Mouse (Mus musculus): Measurements from ENCODE around the gene Nap1l4. TPM values are rescaled to one million over a fixed set of nuclear protein-coding genes. Genes with fewer than 3 reads are reported as not detected.

Gene Nap1l4
- polyA plus RNA-seq, 1 experiment: 82.6 TPM

DNA sequence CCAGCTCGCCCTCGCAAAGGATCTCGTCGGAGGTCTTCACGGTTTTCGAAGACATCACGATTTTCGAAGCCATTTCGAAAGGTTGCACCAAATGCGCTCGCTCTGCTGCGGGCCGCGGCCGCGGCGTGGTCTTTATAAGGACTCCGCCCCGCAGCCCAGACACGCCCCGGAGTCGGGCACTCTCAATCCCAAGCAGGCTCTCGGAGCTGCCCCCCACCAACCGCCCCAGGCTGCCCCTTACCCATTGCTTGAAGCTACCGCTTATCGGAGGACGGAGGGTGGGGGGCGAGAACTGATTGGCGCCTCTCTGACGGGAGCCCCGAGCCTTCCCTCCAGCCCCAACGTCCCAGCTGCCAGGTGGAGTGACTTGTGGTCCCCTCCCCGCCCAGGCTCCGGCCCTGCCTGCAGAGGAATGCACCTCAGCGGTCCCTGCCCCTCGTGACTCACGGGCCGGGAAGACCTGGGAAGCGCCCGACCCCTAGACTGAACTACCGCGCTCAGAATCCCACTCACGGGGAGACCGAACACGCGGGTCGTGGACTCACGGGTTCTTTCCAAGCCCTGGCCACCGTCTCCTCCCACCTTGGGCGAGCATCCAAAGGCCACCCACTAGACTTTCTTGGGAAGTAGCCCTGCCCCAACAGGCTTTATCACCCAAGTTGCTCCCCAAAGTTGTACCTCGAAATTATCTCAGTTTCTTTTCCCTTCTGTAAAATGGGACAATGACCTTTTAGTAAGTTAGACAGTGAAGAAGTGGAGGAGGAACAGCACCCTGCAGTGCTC is 46.3 kb downstream of the Nap1l4 start, which contains the start of gene Phlda2:
Gene Phlda2, minus strand, starts transcription at position 733 of the 783 bp plus-strand sequence.
- TF ChIP-seq GATA1 (IDR thresholded peaks at IDR 0.05; ENCODE audit: low read length): no peak

DNA sequence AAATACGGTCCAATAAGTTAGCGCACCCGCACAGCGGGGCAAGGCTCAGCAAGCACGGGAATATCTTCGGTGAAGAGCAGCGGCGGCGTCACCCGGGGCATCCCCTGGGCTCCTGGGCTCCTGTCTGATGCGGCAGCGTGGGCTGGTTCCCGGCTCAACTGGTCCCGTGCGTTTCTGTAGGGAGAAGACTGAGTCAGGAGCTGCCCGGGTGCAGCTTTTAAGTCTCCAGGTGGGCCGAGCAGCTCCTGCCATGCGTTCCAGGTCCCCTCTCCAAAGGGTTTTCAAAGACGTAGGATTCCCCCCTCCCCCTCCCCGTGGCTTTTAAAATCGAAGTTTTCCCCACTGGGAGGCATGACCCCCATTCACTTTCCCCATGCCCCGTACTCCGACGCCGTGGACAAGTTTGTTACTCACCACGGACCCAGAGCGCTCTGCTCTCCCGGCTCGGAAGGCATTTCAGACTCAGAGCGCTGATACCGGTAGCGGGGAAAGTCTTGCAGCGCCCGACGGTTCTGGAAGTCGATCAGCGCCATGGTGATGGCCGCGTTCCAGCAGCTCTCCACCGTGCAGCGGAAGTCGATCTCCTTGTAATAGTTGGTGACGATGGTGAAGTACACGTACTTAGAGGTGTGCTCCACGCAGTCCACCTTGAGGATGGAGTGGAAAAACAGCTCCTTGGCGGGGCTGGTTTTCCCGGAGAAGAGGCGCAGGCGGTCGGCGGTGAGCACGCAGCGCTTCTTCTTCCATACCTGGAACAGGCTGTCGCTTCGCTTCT is 47.1 kb downstream of the Nap1l4 start:
- TF ChIP-seq GATA1 (IDR thresholded peaks at IDR 0.05; ENCODE audit: low read length): no peak

DNA sequence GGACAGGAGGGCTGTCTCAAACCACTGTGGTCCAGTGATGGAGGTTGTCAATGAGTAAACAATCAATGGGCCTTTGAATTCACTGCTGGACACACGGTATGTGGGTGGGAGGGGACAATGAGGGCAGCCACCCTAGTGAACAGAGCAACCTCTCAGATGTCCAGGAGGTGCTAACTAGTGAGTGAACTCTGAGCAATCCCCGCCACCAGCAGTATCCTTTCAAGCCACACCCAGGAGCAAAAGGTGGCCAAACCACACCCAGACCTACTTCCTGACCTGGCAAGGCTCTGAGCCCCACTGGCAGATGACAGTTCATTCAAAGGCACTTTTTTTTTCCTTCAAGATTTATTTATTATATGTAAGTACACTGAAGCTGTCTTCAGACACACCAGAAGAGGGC is 48.0 kb downstream of the Nap1l4 start:
- no peak for TF ChIP-seq GATA1 (IDR thresholded peaks at IDR 0.05; ENCODE audit: low read length)

DNA sequence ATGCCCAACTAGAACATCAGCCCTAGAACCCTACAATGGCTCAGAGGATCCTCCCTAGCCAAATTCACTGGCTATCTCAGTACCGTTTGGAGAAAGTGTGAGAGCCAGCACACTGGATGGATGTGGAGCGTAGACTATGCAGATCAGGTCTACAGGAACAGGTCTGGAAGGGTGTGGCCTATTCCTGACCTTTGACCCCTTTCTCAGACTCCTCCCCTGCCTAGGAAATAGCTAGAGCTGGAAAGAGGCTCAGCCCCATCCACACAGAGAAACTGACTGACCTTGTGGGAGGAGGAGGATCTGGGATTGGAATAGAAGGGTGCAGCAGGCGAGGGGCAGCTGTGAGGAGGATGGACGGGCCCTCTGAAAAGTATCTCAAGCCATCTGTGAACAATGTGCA is 50.3 kb downstream of the Nap1l4 start:
- TF ChIP-seq GATA1 (IDR thresholded peaks at IDR 0.05; ENCODE audit: low read length): no peak

DNA sequence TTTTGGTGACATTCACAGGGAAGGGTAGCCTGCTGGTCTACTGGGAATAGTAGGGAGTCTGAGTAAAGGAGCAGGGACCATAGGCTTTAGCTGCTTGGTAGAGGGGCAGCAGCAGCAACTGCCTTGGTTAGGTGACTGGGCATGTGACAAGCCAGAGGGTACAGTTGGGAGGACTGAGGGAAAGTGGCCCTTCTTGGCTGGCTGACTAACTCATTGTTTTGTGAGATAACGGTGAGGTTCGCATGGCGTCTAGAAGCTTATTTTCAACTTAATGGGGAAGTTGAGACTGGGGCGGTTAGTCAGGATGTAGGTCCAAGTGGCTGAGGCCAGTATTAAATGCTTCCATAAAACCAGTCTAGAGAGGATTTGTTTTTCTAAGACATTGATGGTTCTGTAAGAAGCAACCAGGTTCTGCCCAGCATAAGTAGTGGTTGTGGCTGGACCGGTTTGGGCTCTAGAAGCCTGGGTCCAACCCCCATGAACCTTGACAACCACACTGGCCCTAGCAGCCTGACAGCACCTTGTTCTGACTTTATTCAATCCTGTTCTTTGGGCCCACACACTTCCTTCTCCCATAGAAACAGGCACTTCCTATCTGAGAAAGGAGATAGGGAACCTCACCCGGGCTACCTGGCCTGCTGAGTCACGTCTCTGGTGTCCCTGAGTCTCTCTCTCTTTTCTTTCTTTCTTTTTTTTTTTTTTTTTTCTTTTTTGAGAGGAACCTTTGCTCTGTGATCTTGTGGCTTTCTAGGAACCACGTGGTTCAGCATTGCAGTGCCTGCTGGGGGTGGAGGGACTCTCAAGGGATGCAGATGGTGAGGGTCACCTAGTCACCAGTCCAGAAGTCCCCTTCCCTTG is 53.6 kb downstream of the Nap1l4 start:
- TF ChIP-seq GATA1 (IDR thresholded peaks at IDR 0.05; ENCODE audit: low read length): no peak

DNA sequence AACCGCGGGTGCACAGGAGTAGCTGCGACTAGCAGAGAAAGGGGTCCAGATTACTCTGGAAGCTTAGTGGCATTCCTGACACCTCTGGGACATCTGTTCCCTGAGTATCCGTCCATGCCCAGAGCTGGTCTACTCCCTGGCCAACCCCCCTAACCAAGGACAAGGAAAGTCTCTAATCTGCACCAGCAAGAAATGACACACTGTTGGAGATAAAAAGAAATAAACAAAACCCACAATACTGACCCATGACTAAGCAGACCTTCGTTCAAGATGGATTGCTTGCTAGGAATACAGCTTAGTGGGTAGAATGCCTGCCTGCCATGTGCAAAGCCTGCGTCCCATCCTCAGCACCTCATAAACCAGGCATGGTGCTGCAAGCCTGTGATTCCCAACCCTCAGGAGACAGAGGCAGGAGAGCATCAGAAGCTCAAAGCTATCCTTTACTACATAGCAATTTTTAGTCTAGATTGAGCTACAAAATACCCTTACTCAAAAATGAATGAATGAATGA is 55.2 kb downstream of the Nap1l4 start:
- no peak for TF ChIP-seq GATA1 (IDR thresholded peaks at IDR 0.05; ENCODE audit: low read length)

DNA sequence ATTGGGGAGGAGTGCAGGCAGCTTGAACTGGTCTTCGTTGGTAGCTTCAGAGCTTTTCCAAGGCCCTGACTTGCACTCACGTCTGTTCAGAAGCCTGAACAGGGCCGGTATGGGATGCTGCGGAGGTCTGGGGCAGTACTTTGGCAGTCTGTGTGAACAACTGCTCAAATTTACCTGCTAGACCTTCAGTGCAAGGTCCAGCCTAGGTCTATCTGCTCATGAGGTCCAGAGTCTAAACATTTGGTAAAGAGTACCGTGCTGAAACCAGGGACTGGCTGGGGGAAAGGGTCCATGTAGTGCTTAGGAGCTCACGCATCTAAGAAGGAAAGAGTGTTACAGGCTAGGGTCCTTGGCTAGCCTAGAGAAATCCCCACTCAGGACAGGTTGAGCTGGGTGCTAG is 59.2 kb downstream of the Nap1l4 start:
- TF ChIP-seq GATA1 (IDR thresholded peaks at IDR 0.05; ENCODE audit: low read length): no peak

DNA sequence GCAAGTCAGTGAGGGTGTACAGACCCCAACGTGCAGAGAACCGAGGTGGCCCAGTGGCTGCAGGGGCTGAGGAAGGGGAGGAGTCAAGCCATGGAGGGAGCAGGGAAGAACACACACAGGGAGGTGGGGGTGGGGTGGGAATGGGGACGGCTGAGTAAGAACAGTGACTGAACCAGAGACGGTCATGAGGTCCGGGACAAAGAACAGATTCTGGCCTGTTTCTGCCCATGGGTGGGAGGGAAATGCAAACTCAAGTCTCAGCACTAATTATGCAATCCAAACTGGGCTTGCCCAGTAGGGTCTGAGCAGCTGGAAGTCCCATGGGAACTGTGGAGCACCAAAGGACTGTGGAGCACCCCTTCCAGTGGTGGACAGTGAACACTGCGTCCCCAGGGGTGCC is 66.4 kb downstream of the Nap1l4 start:
- no peak for TF ChIP-seq GATA1 (IDR thresholded peaks at IDR 0.05; ENCODE audit: low read length)

DNA sequence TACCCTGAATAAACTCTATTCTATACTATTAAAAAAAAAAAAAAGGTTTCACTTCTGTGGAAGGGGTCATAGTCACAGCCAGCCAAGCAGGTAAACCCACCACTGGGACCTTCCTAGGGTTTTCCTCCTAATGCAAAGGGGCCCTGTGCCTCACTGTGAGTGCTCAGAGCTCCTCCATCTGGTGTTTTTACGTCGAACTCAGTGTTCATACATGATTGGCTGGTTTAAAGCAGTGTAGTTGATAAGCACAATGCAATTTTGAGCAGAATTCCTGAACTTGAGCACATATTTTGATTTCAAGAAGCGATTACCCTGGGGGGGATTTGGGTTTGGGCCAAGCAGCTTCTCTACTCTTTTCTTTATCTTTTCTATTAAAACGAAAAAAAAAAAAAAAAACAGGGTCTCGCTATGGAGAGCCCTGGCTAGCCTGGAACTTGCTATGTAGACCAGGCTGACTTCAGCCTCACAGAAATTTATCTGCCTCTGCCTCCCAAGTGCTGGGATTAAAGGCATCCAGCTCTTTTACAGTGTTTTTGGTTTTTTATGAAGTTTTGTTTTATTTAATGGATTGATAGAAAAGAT is 67.0 kb downstream of the Nap1l4 start:
- TF ChIP-seq GATA1 (IDR thresholded peaks at IDR 0.05; ENCODE audit: low read length): no peak

DNA sequence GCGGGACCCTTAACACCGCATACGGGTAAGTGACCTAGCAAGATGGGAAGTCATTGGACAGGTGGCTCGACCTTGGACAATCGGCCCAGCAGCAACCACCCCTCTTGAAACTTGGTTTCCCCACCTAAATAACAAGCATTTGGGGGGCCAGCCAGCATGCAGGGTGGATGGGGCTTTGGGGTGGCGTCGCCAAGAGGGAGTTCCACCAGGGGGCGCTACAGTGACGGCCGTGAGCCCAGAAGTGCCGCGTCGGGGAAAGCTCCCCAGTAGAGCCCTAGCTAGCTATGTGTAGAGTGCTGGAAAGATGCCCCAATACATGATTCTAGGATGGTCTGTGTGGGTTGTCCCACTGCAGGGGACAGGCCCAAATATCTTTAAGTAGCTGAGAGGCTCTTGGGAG is 68.4 kb downstream of the Nap1l4 start:
- no peak for TF ChIP-seq GATA1 (IDR thresholded peaks at IDR 0.05; ENCODE audit: low read length)

DNA sequence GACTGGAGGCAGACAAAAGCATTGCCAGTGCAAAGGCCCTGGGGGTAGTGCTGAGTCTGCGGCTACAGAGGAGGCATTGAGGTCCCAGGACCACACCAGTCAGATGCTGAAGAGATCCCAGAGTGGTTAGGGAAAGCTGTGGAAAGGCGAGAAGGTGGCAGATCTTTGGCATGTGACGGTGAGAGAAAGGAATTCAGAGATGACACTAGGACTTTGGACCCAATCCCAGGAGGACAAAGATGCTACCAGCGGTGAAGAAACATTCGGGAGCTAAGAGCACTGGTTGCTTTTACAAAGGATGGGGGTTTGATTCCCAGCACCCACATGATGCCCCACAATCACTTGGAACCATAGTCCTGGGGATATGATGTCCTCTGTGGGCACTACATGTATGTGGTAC is 71.1 kb downstream of the Nap1l4 start:
- TF ChIP-seq GATA1 (IDR thresholded peaks at IDR 0.05; ENCODE audit: low read length): no peak

DNA sequence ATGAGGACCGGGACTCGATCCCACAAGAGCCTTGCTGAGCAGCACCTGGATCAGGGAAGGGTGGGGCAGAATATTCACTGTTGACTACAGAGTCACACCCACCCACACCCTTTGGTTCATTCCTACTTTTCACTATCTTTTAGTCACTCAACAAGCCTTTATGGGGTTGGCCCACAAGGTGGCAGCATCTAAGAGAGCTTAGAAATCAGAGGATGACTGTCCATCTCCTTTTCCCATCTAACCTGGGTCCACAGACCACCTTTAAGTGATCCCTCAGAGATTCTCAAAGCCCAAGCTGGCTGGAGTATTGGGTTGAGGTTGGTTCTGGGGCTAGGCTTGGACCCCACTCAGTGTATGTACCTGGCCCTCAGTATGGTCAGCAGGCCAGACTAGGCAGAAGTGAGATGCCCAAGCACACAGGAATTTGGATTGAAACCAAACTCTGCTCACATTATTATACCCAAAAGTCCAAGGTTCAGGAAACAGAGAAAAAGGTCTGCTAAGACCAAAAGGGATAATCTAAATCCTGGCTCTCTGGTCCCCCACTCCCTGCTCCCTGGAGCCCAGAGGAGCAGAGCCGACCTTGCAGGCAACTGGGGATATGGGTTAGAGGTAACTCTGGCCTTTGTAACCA is 72.1 kb downstream of the Nap1l4 start:
- no peak for TF ChIP-seq GATA1 (IDR thresholded peaks at IDR 0.05; ENCODE audit: low read length)

DNA sequence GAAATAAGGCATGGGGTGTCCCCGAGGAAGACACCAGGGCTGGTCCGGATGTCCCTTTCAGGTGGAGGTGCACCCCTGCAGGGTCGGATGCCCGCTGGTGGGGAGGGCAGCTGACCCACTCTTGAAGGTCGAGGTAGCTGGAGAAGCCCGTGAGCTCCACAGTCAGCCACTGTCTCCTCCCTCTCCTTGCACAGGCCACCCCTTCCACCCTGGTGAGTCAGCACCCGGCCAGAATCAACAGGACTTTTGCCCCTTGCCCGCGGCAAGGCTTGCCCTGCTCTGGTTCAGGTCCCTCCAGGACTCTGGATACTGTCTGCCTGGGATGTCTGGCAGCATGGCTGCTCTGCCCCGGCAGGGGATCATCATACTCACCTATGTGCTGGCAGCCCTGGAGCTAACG is 73.0 kb downstream of the Nap1l4 start:
- no peak for TF ChIP-seq GATA1 (IDR thresholded peaks at IDR 0.05; ENCODE audit: low read length)

DNA sequence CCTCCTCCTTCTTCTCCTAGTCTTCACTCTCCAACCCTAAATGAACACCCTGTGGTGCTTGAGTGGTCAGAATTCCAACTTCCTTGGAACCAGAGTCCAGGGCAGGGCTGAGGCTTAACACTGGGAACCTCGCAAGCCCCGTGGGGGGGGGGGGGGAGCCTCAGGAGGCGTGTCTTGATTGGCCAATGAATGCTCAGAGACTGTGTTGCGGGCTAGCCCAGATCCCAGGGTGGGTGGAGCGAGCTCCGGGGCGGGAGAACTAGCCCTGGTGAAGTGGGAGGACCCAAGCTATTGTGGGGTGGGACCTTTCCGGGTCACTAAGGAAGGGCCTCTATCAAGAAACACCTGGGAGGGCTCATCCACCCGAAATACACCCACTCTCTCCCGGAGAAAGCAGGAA is 74.1 kb downstream of the Nap1l4 start:
- no peak for TF ChIP-seq GATA1 (IDR thresholded peaks at IDR 0.05; ENCODE audit: low read length)

Measured in G1E-ER4 (cell line).